Mouse (Mus musculus): ENCODE results near the gene Hist3h2a. TPM values are rescaled to one million over a fixed set of nuclear protein-coding genes. Genes with fewer than 3 reads are reported as not detected.

The Hist3h2a gene
- total RNA-seq, 2 experiments from 2014 or later: 62.2 to 64.8 TPM

Small RNA genes within 50 kb of the gene (microRNA-seq; reads per million reads assigned to microRNA genes)
- 0.25 to 1.0 reads per million in 2 experiments for gene Gm44313

Other genes starting within 250 kb of the Hist3h2a start
- not detected for gene Olfr318, start 230.7 kb upstream of the Hist3h2a start, total RNA-seq (2021)
- gene Olfr317, start 215.5 kb upstream of the Hist3h2a start, total RNA-seq (2021): not detected
- gene Olfr316, start 202.0 kb upstream of the Hist3h2a start, total RNA-seq (2021): 1 to 10 TPM in 1 of 2 experiments, under 1 TPM in 1; 0.44 to 1.1 TPM
- not detected for gene Olfr315, start 181.5 kb upstream of the Hist3h2a start, total RNA-seq (2021)
- not detected for gene Olfr314, start 171.7 kb upstream of the Hist3h2a start, total RNA-seq (2021)
- gene Fam183b, start 152.7 kb upstream of the Hist3h2a start, total RNA-seq (2021): 1 to 10 TPM; 1.2 to 3.0 TPM
- gene Olfr313, start 139.7 kb upstream of the Hist3h2a start, total RNA-seq (2021): not detected
- not detected for gene Olfr312, start 125.4 kb upstream of the Hist3h2a start, total RNA-seq (2021)
- under 1 TPM in 1 of 2 experiments, not detected in 1; 0.21 TPM for gene Olfr311, start 115.4 kb upstream of the Hist3h2a start, total RNA-seq (2021)
- 10 to 100 TPM; 18.4 to 21.5 TPM for gene Gm12258, start 107.5 kb upstream of the Hist3h2a start, total RNA-seq (2021)
- gene 2810021J22Rik, start 87.5 kb upstream of the Hist3h2a start, total RNA-seq (2021): 10 to 100 TPM in 1 of 2 experiments, 1 to 10 TPM in 1; 9.3 to 10.2 TPM
- 1 to 10 TPM; 8.2 to 9.4 TPM for gene Zfp39, start 50.5 kb upstream of the Hist3h2a start, total RNA-seq (2021)
- not detected for gene Btnl10, start 36.8 kb upstream of the Hist3h2a start, total RNA-seq (2021)
- 100 to 1,000 TPM; 480 to 498 TPM for gene Rnf187, start 15.8 kb upstream of the Hist3h2a start, total RNA-seq (2021)
- 100 to 1,000 TPM in 1 of 2 experiments, 10 to 100 TPM in 1; 90.4 to 111 TPM for gene Hist3h2ba, start 5.8 kb upstream of the Hist3h2a start, total RNA-seq (2021)
- 1 to 10 TPM; 5.4 TPM for gene Trim17, start within 50 bp of the Hist3h2a start, total RNA-seq (2021)
- gene Trim11, start 23.4 kb downstream of the Hist3h2a start, total RNA-seq (2021): 10 to 100 TPM; 21.5 to 23.7 TPM
- 1 to 10 TPM; 1.2 to 1.5 TPM for gene Obscn, start 181.7 kb downstream of the Hist3h2a start, total RNA-seq (2021)
- 1 to 10 TPM; 7.1 to 8.8 TPM for gene Iba57, start 209.1 kb downstream of the Hist3h2a start, total RNA-seq (2021)
- 10 to 100 TPM in 1 of 2 experiments, 1 to 10 TPM in 1; 9.8 to 12.2 TPM for gene Gjc2, start 228.5 kb downstream of the Hist3h2a start, total RNA-seq (2021)
- gene Guk1, start 237.5 kb downstream of the Hist3h2a start, total RNA-seq (2021): 100 to 1,000 TPM; 124 to 134 TPM
- 10 to 100 TPM; 35.4 to 38.6 TPM for gene Mrpl55, start 247.8 kb downstream of the Hist3h2a start, total RNA-seq (2021)

Measured in left cerebral cortex, postnatal 25 days (tissue).